Mouse (Mus musculus): Measurements from ENCODE around the gene D130043K22Rik. TPM values are rescaled to one million over a fixed set of nuclear protein-coding genes. Genes with fewer than 3 reads are reported as not detected.
A peak's percentile ranks its signal among the peaks of the same experiment; 100 is the strongest.

Gene D130043K22Rik
- not detected in 3 replicates for total RNA-seq (2017)

DNA sequence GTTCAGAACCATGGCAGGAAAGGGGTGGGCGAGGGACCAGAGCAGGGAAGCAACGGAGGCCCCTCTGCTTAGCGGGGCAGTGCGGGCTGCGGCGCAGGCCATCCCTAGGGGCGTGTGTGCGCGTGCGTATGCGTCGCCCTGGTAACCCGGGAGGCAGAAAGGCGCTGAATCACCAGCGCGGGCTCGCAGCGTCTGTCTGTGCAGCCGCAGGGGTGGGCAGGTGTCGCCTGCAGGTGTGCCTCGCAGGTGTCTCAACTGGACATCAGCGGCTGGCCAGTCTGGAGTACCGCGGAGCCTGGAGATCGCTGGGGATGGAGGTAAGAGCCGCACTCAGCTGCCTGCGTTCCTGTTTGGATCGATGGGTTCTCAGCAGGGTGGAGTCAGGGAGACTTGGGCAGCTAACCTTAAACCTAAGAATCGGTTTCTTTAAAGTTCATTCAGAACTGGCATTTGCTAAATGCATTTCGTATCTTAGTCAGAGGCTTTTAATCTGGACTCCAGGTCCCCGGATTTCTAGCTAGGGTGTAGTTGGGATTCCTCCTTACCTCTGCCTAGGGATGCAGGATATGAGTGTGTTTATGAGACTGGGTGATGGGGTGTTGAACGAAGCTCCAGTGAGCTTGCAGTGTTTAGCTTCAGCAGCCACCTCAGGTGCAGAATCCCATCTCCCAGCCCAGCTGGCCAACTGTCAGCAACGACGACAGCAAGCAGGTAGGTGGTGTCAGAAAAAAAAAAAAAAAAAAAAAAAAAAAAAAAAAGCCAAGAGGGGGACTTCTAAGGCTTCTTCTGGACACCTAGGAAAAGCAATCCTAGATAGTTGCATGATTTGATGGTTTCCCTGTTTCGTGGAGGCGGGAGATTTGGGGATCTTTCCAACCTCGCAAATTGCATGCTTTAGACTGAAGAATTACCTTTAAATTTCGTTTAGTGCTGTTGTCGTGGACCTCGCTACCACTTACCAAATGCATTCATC is at the start of gene D130043K22Rik:
D130043K22Rik (plus strand) TSS at position 153 of the 973 bp plus-strand sequence.
- no peak for ATAC-seq (replicated peaks; ENCODE audit: insufficient number of reproducible peaks, low FRiP score, low TSS enrichment, poor library complexity, severe bottlenecking)

DNA sequence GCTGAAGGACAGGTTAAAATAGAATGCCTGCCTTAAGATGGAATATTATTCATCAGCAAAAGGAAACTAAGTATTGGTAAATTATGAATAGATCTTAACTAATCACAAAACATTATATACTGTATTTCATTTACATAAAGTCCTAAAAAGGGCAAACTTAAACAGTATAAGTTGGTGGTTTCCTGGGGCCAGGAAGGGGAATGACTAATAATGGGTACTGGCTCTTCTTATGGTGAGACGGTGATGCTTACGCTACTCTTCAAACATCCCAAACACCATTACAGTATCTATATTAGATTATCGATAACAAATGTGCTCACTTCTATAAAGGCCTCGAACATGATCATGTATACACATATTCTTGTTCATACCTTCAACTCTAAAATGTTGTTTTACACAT is 46.2 kb upstream of the D130043K22Rik start:
- ATAC-seq (replicated peaks; ENCODE audit: insufficient number of reproducible peaks, low FRiP score, low TSS enrichment, poor library complexity, severe bottlenecking): no peak

DNA sequence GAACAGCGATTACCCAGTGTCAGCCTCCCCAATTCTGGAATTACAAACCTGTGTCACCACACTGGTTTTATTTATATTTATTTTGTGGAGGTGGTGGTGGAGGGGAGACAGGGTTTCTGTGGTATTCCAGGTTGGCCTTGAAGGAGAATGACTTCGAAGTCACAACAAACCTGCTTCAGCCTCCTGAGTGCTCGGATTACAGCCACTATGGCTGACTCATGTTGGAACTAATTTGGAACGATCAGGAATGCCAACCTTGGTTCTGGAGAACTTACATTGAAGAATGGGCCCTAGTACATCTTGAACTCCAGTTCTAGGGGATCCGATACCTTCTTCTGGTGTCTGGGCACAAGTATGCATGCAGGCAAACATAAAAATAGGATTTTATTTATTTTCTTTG is 45.6 kb upstream of the D130043K22Rik start:
- no peak for ATAC-seq (replicated peaks; ENCODE audit: insufficient number of reproducible peaks, low FRiP score, low TSS enrichment, poor library complexity, severe bottlenecking)

DNA sequence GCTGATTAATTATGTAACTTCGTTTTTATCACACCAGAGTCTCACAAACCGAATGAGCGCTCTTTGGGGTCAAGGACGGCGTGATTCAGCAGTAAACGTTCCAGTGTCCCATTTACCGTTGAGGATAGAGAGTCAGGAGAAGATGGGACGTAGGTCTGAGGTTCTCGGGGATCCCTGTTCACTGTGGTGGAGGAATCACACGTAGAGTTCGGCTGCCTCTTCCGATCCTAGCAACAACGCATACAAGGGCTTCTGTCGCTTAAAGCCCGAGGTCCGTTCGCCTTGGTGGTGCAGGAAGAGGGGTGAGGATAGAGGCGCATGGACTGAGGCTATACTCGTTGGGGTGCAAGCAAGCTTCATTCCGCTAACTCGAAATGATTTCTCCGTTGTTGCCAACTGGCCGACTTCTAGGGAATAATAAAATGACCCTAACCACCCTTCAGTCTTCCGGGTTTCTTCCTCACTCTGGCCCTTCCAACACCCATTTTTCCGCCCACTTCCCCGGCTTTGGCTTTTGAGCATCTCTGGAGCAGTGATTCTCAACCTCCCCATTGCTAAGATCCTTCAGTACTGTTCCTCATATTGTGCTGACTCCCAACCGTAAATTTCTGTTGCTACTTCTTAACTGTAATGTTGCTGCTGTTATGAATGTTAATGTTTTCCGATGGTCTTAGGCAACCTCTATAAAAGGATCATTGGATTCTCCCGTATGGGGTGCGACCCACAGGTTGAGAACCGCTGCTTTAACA is 44.8 kb upstream of the D130043K22Rik start:
- peak; percentile 13; the same call in 1 of the 2 replicates for ATAC-seq (replicated peaks; ENCODE audit: insufficient number of reproducible peaks, low FRiP score, low TSS enrichment, poor library complexity, severe bottlenecking)

DNA sequence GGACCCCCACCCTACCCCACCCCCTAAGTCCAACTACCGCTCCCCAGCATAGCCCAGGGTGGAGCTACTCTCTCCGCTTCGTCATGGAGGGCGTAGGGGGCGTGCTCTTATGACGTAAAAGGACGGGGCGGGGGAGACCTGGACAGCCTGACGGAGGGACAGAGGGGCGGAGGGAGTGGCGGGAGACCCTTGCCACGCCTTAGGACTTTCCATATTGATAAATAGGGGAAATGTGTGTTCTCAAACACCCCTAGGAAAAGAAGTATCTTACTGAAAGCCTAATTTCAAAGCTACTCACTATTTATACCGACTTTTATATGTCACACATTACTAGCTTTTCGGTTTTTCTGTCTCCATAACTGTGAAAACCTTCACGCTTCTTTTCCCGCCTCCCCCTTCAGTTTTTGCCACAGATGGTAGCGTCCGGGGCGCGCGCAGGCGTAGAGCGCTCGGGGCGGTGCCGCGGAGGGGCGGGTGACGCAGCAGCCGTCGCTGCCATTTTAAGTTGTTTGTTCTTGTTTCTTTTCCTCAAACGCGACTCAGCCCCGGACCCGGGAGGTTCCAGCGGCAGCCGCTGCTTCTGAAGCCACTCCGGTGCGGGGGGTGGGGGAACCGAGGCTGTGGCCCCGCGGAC is 44.1 kb upstream of the D130043K22Rik start:
- ATAC-seq (replicated peaks; ENCODE audit: insufficient number of reproducible peaks, low FRiP score, low TSS enrichment, poor library complexity, severe bottlenecking): peak; percentile 91

DNA sequence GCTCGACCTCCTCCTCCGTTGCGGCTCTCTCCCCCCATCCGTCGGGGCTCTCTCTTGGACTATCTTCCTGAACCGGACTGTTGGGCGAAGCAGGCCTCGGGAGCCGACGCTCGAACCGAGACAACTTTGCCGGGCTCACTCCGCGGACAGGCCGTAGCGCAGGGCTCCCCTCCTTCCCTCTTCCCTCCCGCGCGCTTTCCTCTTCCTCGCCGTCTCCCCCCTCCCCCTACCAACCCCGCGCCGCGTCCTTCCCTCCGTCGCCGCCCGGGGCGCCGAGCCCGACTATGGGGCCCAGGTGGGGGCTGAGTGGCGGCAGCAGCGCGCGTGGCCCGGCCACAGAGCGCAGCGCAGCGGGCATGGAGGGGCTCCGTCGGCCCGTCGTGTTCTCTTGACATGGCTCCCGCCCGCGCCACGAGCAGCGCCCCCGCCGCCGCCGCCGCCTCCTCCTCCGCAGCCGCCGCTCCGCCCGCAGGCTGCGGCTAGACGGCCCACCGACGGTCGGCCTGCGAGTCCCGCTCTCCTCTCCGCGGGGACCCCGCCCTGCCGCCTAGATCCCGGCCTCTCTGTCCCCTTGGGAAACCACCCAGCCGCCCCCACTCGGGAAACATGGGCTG is 43.5 kb upstream of the D130043K22Rik start, which contains the start of gene BC005537:
BC005537 (plus strand) TSS at position 350 of the 614 bp plus-strand sequence.
- peak; percentile 13; the same call in 1 of the 2 replicates for ATAC-seq (replicated peaks; ENCODE audit: insufficient number of reproducible peaks, low FRiP score, low TSS enrichment, poor library complexity, severe bottlenecking)

DNA sequence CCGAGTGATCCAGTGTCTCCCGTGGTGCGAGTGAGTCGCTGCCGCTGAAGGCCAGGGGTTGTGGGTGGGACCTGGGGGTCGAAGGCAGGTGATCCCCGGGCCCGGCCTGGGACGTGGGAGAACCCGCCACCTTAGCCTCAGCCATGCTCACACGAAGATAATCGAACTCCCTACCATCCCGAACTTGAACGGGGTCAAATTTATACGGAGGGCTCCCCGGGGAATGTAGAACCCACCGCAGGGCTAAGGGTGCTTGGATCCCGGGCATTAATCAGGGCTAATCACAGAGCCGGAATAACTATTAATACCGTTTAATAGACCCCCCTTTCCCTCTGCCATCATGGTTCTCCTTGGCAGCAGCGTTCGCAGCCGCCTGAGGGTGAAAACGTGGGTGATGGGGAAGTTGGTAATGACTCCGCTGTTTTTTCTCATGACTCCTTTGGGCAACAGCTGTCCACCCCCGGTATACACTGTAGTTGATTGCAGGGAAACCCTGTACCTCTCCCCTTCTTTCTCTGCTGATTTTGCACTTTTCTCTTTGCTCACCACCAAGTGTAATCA is 42.7 kb upstream of the D130043K22Rik start:
- peak; percentile 50 for ATAC-seq (replicated peaks; ENCODE audit: insufficient number of reproducible peaks, low FRiP score, low TSS enrichment, poor library complexity, severe bottlenecking)

DNA sequence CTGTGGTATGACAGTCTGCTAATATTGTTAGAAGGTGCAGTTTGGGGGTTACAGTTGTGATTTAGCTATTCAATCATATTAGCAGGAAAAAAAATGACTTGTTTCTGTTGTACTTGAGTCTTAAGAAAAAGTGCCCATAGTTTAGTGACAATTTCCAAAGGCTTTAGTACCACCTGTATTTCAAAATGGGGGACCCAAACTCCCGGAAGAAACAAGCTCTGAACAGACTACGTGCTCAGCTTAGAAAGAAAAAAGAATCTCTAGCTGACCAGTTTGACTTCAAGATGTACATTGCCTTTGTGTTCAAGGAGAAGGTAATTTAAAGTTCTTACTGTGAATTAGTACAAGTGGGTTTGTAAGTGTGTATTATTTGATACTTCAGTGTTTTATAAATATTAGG is 41.7 kb upstream of the D130043K22Rik start:
- ATAC-seq (replicated peaks; ENCODE audit: insufficient number of reproducible peaks, low FRiP score, low TSS enrichment, poor library complexity, severe bottlenecking): no peak

DNA sequence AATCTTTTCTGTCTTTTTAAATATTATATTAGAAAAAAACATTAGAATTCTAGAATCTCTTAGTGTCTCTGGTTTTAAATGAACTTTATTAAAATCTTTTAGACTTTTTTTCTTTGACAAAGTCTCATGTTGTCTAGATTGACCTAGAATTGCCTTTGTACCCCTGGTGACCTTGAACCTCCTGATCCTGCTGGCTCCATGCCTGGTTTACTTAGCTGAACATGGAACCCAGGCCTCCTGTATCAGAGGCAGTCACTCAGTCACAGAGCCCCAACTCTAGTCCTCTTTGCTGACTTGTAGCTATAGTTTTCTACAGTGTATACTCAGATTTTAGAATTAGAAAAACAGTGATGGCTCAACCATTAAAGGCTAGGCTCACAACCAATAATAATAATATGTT is 38.9 kb upstream of the D130043K22Rik start:
- no peak for ATAC-seq (replicated peaks; ENCODE audit: insufficient number of reproducible peaks, low FRiP score, low TSS enrichment, poor library complexity, severe bottlenecking)

DNA sequence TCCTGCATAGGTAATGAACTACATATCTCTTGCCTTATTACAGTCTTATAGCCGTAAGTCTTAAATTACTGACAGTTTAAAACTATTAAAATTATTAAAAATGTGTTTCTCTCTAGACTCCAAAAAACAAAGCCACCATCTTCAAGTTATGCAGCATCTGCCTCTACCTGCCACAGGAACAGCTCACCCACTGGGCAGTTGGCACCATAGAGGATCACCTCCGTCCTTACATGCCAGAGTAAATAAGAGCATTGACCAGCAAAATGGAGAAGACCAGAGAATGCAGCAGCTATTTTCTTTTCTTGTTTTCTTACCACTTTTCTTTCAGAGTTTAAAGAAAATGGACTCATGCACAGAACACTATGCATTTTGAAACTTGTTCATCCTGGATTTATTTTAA is 32.4 kb upstream of the D130043K22Rik start:
- ATAC-seq (replicated peaks; ENCODE audit: insufficient number of reproducible peaks, low FRiP score, low TSS enrichment, poor library complexity, severe bottlenecking): no peak

DNA sequence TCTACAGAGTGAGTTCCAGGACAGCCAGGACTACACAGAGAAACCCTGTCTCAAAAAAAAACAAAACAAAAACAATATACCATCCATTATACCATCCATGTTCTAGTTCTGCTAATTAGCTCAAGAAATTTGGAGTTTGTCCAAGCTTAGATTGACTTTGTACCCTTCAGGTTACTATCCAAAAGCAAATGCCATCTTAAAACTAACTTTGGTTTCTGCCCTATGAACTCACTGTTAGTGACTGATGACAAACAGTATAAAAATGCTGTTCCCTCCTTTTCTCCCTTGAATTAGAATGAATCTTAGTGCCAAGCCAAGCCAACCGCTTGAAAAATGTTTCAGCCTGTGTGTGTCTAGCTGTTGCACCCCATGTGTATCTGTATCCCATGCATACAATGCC is 30.3 kb upstream of the D130043K22Rik start:
- no peak for ATAC-seq (replicated peaks; ENCODE audit: insufficient number of reproducible peaks, low FRiP score, low TSS enrichment, poor library complexity, severe bottlenecking)

DNA sequence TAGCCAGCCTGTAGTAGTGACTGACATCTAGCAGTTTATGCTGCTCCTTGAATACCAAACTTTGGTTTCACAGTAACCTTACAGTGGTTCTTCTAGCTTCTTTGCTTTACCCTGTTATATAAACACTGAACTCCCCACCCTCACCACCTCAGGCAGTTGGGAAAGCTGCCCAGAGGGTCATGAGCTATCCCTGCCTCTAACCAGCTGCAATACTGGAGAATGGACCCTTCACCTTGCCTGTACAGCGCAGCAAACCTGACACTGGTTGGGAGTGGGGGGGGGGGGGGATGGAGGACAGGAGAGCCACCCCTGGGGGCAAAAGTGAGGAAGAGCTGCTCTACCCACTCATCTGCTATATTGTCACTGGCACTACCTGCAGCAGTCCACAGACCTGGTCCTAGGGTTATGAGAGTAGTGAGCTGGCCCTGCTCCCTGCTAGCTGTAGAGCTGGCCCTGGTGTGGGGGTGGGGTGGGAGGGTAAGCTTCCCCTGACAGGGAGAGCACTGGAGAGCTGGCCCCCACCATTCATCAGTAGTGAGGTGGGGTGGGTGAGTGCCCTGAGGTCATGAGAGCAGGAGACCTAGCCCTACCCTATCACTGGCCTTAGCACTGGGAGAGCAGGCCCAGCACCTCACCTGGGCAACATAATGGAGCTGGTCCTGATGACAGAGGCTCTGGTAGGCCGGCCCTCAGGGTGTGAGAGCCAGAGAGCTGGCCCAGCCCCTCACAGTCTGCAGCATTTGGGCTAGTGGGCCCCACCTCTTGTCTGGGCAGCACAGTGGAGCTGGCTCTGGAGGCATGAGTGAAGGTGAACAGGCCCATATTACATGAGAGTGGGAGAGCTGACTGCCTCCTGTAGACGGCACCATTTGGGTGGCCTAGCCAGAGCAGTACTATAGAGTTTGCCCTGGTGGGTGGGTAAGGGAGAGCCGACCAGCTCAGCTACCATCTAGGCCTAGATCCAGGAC is 28.5 kb upstream of the D130043K22Rik start:
- ATAC-seq (replicated peaks; ENCODE audit: insufficient number of reproducible peaks, low FRiP score, low TSS enrichment, poor library complexity, severe bottlenecking): peak; percentile 17

DNA sequence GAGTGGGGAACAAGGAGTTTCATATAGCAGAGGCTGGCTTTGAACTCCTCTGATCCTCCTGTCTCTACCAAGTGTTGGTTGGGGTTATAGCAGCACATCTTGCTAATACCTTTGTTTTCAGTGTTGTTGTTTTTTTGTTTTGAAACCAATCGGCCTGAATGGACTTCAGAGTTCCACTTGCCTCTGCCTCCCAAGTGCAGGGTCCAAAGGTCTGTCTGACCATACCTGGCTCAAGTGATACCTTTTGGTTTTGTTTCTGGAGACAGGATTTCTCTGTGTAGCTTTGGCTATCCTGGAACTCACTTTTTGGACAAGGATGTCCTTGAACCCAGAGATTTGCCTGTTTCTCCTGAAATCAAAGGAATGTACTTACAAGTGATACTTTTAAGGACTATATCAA is 25.0 kb upstream of the D130043K22Rik start:
- no peak for ATAC-seq (replicated peaks; ENCODE audit: insufficient number of reproducible peaks, low FRiP score, low TSS enrichment, poor library complexity, severe bottlenecking)

DNA sequence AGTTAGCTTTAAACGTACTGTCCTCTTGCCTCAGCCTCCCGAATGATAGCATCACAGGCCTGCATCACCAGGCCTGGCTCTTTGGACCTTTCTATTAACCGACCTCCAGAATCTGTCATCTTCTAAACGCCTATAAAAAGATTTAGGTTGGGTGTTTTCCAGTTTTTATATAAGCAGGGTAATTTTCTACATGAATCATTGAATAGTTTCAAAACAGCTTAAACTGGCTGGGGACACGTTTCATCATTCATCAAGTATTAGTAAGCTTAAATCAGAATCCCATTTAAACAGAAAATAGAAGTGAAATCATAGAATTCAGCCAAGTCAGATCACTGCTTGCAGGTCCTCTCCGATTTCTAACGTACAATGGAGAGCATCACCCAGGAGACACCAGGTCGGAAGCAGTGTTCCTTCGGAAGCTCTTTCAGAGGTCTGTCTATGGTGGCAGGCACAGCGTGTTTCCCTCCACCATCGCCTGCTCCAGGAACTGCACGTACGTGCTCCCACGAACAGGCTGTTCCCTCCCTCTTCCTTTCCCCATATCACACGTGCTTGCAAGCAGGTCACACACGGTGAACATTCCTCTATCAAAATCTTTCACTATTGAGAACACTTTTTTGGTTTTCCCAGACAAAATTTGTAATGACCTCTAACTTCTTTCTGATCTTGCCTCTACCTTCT is 22.1 kb upstream of the D130043K22Rik start:
- no peak for ATAC-seq (replicated peaks; ENCODE audit: insufficient number of reproducible peaks, low FRiP score, low TSS enrichment, poor library complexity, severe bottlenecking)

DNA sequence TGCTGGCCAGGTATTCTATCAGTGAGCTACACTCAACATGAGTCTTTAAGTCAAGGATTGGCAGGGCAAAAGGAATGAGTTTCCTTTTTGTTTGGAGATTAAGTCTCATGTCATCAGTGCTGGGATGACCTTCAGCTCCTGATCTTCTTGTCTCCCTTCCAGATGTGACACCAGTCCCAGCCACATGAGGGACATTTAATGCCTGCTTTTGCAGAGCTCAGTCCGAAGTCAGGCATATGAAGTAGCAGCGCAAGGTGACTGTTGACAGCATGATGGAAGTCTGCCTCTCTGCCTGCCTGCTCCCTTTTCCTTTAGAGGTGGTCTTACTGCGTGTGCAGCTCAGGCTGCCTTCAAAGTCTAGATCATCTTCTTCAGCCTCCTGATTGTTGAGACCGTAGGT is 20.3 kb upstream of the D130043K22Rik start:
- ATAC-seq (replicated peaks; ENCODE audit: insufficient number of reproducible peaks, low FRiP score, low TSS enrichment, poor library complexity, severe bottlenecking): no peak

DNA sequence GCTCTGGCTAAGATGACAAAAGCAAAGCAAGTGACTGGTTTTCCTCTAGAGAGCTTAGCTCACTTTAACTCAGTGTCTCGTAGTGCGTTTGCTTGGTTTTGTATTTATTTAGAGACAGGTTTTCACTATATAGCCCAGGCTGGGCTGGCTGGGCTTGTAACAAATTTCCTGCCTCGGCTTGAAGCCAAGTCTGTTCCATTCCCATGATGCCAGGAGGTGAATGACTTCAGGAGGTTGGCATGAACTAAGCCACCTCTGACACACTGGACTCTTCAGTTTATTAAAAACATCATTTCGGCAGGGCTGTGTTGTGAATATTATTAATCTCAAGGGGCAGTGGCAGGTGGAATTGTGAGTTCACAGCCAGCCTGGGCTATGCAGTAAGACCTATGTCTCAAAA is 19.3 kb upstream of the D130043K22Rik start:
- no peak for ATAC-seq (replicated peaks; ENCODE audit: insufficient number of reproducible peaks, low FRiP score, low TSS enrichment, poor library complexity, severe bottlenecking)

DNA sequence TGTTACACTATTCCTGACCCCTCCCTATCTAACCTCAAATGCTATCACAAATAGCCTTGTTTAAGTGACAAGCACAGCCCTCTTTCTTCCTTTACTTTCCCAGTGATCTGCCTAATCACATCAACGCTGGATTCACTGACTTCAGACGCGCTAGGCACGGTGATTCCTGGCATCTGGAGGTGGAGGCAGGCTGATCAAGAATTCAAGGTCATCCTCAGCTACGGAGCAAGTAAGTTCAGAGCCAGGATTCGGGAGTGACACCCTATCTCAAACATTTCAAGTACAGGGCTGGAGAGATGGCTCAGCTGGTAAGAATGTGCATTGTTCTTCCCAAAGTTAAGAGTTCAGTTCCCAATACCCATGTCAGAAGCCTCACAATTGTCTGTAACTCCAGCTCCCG is 18.8 kb upstream of the D130043K22Rik start:
- ATAC-seq (replicated peaks; ENCODE audit: insufficient number of reproducible peaks, low FRiP score, low TSS enrichment, poor library complexity, severe bottlenecking): no peak

All from monocyte, adult 5-6 weeks (primary cell).